Mouse (Mus musculus): ENCODE results near the gene Ppp1r1a. TPM values are rescaled to one million over a fixed set of nuclear protein-coding genes. Genes with fewer than 3 reads are reported as not detected.

Gene Ppp1r1a
- 3.0 TPM in 1 of 2 replicates, not detected in the other for polyA plus RNA-seq (2011; ENCODE audit: insufficient read depth, insufficient read length, low replicate concordance, missing spikeins)

DNA sequence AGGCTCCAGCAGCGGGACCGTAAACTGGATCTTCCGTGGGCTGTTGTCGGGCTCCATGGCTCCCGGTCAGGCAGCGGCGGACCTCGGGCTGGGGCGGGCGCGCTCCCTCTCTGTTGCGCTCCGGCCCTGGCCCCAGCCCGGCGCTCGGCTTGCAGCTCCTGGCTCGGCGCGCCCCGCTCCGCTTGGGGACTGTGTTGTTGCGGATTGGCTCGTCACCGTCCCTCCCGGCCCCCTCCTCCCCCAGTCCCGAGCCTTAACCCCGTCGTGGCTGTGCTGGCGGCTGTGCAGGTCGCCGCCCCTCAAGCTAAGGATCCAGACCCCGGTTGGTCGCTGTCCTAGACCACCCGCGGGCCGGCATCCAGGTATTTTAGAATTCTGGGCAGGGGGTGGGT lies at the start of gene Ppp1r1a:
Ppp1r1a (minus strand) TSS at position 182 of the 392 bp plus-strand sequence.
- no peaks in the 10 kb centered on the region for H3K4me1 ChIP-seq (ENCODE audit: control insufficient read depth, insufficient read depth, low read length)
- WGBS = 2% methylated on average over 36 of the region's 36 CpGs
- no peak within 1 kb of the TSS for H3K4me3 ChIP-seq (replicated peaks; ENCODE audit: control insufficient read depth, low read depth, low read length)
- H3K27ac ChIP-seq (ENCODE audit: control insufficient read depth, insufficient read depth, low read depth, low read length, poor library complexity) = no peak within 1 kb of the TSS
- no peak for TF ChIP-seq POLR2A (IDR thresholded peaks at IDR 0.05; ENCODE audit: borderline replicate concordance, control insufficient read depth, low read depth, low read length)
- no peak for TF ChIP-seq CTCF (IDR thresholded peaks at IDR 0.05; ENCODE audit: control insufficient read depth, insufficient read depth, low read length)

DNA sequence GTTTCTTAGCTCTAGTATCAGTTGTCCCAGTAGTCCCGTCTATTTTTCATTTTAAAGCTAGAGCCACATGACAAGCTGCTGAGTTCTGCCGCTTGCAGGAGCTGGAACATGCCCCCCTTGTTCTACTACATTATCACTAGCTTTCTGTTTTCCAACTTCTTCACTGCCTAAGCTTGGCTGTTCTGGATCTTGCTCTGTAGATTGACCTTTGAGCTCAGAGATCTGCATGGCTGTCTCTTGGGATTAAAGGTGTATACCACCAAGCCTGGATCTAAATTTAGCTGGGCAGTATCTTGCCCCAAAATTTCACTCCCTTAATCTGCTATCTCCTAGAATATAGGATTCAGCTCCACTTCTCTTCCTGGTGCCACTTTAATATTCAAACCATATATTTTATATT lies 48.1 kb upstream of the Ppp1r1a start:
- WGBS = 79% methylated on average over 2 of the region's 2 CpGs
- TF ChIP-seq POLR2A (IDR thresholded peaks at IDR 0.05; ENCODE audit: borderline replicate concordance, control insufficient read depth, low read depth, low read length) (no peak), CTCF (IDR thresholded peaks at IDR 0.05; ENCODE audit: control insufficient read depth, insufficient read depth, low read length) (no peak)

DNA sequence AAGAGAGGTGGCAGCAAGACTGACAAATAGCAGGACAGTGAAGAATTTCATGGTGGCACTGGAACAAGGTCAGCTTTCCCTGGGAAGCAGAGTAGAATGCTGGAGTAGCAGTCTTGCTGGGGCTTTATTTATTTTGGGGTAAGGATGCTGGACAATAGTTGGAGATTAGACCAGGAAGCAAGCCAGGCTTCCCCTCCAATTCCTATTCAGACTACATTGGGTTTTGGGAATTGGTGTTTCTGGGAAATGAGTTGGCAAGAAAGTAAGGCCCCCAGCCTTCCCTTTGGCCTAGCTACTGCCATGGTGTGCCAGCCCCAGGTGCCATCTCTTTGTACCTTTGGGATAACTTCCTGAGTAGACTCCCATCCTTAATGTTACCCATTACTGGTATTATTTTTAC lies 27.2 kb upstream of the Ppp1r1a start, which contains the start of gene Glycam1:
Glycam1 (minus strand) TSS at position 101 of the 400 bp plus-strand sequence.
- H3K4me1 ChIP-seq (ENCODE audit: control insufficient read depth, insufficient read depth, low read length) = no peaks in the 10 kb centered on the region
- no peak for TF ChIP-seq CTCF (IDR thresholded peaks at IDR 0.05; ENCODE audit: control insufficient read depth, insufficient read depth, low read length)
- no peak for TF ChIP-seq POLR2A (IDR thresholded peaks at IDR 0.05; ENCODE audit: borderline replicate concordance, control insufficient read depth, low read depth, low read length)
- H3K27ac ChIP-seq (ENCODE audit: control insufficient read depth, insufficient read depth, low read depth, low read length, poor library complexity) = no peak within 1 kb of the TSS
- no peak within 1 kb of the TSS for H3K4me3 ChIP-seq (replicated peaks; ENCODE audit: control insufficient read depth, low read depth, low read length)

More for the DNA sequence above, 48.1 kb upstream of the Ppp1r1a start:
- no peaks in the 10 kb centered on the region for H3K4me1 ChIP-seq (ENCODE audit: control insufficient read depth, insufficient read depth, low read length)
- H3K4me3 ChIP-seq (replicated peaks; ENCODE audit: control insufficient read depth, low read depth, low read length) = no peak overlapping the region
- H3K27ac ChIP-seq (ENCODE audit: control insufficient read depth, insufficient read depth, low read depth, low read length, poor library complexity) = no peak overlapping the region

DNA sequence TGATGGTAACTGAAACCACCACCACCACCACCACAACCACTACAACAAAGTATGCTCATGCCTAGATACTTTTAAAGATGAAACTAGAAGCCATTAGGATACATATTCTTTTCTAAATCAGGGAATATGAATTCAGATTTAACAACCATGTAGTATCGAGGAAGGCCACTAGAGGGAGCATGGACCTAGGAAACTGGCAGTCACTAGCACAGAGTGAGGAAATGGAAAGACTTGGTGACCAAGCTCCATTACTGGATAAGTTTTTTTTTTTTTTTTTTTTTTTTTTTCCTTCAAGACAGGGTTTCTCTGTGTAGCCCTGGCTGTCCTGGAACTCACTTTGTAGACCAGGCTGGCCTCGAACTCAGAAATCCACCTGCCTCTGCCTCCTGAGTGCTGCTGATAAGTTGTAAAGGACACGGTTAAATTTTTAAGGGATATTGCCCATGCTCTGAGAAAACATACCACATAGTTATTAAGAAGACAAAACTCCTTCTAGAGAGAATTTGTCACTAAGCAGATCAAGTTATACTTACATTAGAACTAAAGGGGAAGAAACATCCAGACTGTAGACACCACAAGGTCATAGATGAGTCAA lies 14.4 kb upstream of the Ppp1r1a start:
- Histone ChIP-seq H3K4me3 (replicated peaks; ENCODE audit: control insufficient read depth, low read depth, low read length) (no peak overlapping the region), H3K4me1 (ENCODE audit: control insufficient read depth, insufficient read depth, low read length) (no peaks in the 10 kb centered on the region), H3K27ac (ENCODE audit: control insufficient read depth, insufficient read depth, low read depth, low read length, poor library complexity) (no peak overlapping the region)
- peak; percentile 45 for TF ChIP-seq CTCF (IDR thresholded peaks at IDR 0.05; ENCODE audit: control insufficient read depth, insufficient read depth, low read length)
- TF ChIP-seq POLR2A (IDR thresholded peaks at IDR 0.05; ENCODE audit: borderline replicate concordance, control insufficient read depth, low read depth, low read length) = no peak
- 44% methylated on average over 3 of the region's 3 CpGs for WGBS

DNA sequence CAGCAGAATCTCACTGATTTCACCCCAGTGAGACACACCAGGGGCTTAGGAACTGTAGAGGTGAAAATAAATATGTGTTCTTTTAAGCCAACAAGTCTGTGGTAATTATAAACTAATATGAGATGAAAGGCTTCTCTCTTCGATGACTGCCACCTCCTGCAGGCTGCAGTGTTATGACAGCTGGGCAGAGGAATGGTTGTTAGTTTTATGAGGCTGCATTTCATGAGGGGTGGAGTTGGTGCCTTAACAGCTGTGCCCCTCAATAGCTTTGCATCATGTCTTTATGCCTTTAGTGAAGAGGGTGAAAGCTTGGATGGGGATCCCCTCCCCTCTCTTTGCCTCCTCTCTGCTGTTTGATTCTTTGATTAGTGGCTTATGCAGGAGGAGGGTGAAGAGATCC lies 13.2 kb upstream of the Ppp1r1a start:
- TF ChIP-seq CTCF (IDR thresholded peaks at IDR 0.05; ENCODE audit: control insufficient read depth, insufficient read depth, low read length) = no peak
- no peak for TF ChIP-seq POLR2A (IDR thresholded peaks at IDR 0.05; ENCODE audit: borderline replicate concordance, control insufficient read depth, low read depth, low read length)
- WGBS = 12% methylated on average over 1 of the region's 1 CpGs

DNA sequence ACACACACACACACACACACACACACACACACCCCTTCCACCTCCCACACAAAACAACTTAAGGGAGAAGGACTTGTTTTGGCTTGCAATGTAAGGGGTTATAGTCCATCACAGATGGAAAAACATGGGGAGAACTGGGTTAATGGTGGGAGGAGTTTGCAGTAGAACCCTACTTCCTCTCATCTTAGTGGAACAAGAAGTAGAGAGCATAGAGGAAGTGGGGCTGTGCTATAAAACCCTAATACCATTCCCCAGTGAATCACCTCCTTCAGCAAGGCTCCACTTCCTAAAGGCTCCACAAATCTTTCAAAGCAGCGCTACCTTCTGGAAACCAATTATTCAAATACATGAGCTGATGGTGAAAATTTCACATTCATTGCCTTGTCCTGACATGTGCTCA lies 11.7 kb upstream of the Ppp1r1a start:
- no peak for TF ChIP-seq POLR2A (IDR thresholded peaks at IDR 0.05; ENCODE audit: borderline replicate concordance, control insufficient read depth, low read depth, low read length)
- no peak for TF ChIP-seq CTCF (IDR thresholded peaks at IDR 0.05; ENCODE audit: control insufficient read depth, insufficient read depth, low read length)
- no peak overlapping the region for H3K4me3 ChIP-seq (replicated peaks; ENCODE audit: control insufficient read depth, low read depth, low read length)
- 34% methylated on average over 1 of the region's 1 CpGs for WGBS
- no peak overlapping the region for H3K27ac ChIP-seq (ENCODE audit: control insufficient read depth, insufficient read depth, low read depth, low read length, poor library complexity)
- H3K4me1 ChIP-seq (ENCODE audit: control insufficient read depth, insufficient read depth, low read length) = no peaks in the 10 kb centered on the region

More for the DNA sequence above, 13.2 kb upstream of the Ppp1r1a start:
- H3K27ac ChIP-seq (ENCODE audit: control insufficient read depth, insufficient read depth, low read depth, low read length, poor library complexity) = no peak overlapping the region
- no peak overlapping the region for H3K4me3 ChIP-seq (replicated peaks; ENCODE audit: control insufficient read depth, low read depth, low read length)
- H3K4me1 ChIP-seq (ENCODE audit: control insufficient read depth, insufficient read depth, low read length) = no peaks in the 10 kb centered on the region

DNA sequence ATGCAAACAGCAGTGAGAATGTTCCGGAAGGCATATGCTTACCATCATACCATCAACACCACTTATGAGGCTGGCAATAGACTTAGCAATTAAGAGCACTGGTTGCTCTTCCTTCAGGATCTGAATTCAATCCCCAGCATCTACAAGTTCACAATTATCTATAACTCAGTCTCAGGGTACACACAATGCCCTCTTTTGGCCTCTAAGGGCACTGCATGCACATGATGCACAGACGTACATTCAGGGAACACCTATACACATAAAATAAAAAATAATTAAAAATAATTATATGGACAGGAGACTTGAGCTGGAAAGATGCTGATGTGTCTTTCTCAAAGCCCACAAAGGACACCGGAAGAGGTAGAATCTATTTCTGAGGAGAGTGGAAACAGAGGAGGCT lies 10.2 kb upstream of the Ppp1r1a start:
- 85% methylated on average over 3 of the region's 3 CpGs for WGBS
- H3K4me3 ChIP-seq (replicated peaks; ENCODE audit: control insufficient read depth, low read depth, low read length) = no peak overlapping the region
- H3K27ac ChIP-seq (ENCODE audit: control insufficient read depth, insufficient read depth, low read depth, low read length, poor library complexity) = no peak overlapping the region
- TF ChIP-seq POLR2A (IDR thresholded peaks at IDR 0.05; ENCODE audit: borderline replicate concordance, control insufficient read depth, low read depth, low read length) = no peak
- TF ChIP-seq CTCF (IDR thresholded peaks at IDR 0.05; ENCODE audit: control insufficient read depth, insufficient read depth, low read length) = no peak
- no peaks in the 10 kb centered on the region for H3K4me1 ChIP-seq (ENCODE audit: control insufficient read depth, insufficient read depth, low read length)

DNA sequence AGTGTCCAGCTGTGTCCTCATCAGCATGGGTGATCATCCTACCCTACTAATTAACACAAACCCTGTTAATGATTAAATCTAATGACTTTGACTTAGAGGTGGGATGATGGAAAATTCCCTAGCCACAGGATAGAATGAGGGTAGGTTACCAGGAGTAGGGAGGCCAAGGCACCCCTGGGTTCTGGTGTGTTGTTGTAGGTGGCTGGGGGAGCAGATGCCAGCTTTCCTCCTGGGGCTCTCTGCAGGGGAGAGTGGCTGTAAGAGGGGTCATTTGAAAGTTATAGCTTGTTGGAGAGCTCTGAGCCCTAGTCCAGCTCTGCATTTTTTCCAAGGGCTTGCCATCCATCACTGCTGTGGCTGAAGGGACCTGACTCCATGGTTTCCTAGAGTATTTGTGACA lies 4.7 kb upstream of the Ppp1r1a start:
- Histone ChIP-seq H3K27ac (ENCODE audit: control insufficient read depth, insufficient read depth, low read depth, low read length, poor library complexity) (no peak overlapping the region), H3K4me1 (ENCODE audit: control insufficient read depth, insufficient read depth, low read length) (no peaks in the 10 kb centered on the region), H3K4me3 (replicated peaks; ENCODE audit: control insufficient read depth, low read depth, low read length) (no peak overlapping the region)
- TF ChIP-seq CTCF (IDR thresholded peaks at IDR 0.05; ENCODE audit: control insufficient read depth, insufficient read depth, low read length) = no peak
- no peak for TF ChIP-seq POLR2A (IDR thresholded peaks at IDR 0.05; ENCODE audit: borderline replicate concordance, control insufficient read depth, low read depth, low read length)

DNA sequence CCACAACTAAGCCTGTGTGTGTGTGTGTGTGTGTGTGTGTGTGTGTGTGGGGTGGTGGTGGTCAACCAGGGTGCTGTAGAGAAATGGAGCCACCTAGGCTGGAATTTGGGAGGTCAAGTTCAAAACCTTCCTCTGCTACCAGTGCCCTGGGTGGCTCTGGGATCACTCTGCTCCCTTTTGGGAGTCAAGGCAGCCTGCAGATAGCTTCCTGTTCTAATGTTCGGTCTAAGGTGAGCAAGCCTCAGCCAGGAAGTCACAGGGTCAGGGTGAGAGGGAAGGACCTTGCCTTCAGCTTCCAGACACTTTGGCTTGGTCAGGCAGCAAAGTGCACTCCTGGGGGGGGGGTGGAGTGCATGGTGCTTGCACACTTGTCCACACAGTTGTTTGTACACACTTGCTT lies 2.8 kb upstream of the Ppp1r1a start:
- Histone ChIP-seq H3K4me1 (ENCODE audit: control insufficient read depth, insufficient read depth, low read length) (no peaks in the 10 kb centered on the region), H3K4me3 (replicated peaks; ENCODE audit: control insufficient read depth, low read depth, low read length) (no peak overlapping the region), H3K27ac (ENCODE audit: control insufficient read depth, insufficient read depth, low read depth, low read length, poor library complexity) (no peak overlapping the region)
- WGBS = 33% methylated on average over 1 of the region's 1 CpGs
- TF ChIP-seq POLR2A (IDR thresholded peaks at IDR 0.05; ENCODE audit: borderline replicate concordance, control insufficient read depth, low read depth, low read length) (no peak), CTCF (IDR thresholded peaks at IDR 0.05; ENCODE audit: control insufficient read depth, insufficient read depth, low read length) (no peak)
